Mouse (Mus musculus) midbrain, embryonic 16.5 days (tissue): ENCODE measurements at regions not wholly inside any gene's neighbourhood (a gene's known extent, or its start where the extent isn't known, plus 50 kb on each side); places are given as distances from the start of the nearest gene placed in this dataset.

Experiments
- ATAC-seq: fragments of 200-750 bp; cut with Nextera tagmentation; 2 replicates; pipeline ENCODE4 v1.8.0; 2017; ENCODE audit warnings: moderate TSS enrichment
- H3K27ac ChIP-seq: fragments of 300-500 bp; sonication (generic); 2 replicates; pipeline ENCODE4 v1.5.1; 2014; ENCODE audit warnings: mild to moderate bottlenecking, low read length, mixed read lengths
- H3K27me3 ChIP-seq: fragments of 300-500 bp; sonication (generic); 2 replicates; pipeline ENCODE4 v1.6.1; 2014; ENCODE audit warnings: low read depth, low read length, mixed read lengths; ENCODE audit not compliant: control insufficient read depth, insufficient read depth
- H3K36me3 ChIP-seq: fragments of 300-500 bp; sonication (generic); 2 replicates; pipeline ENCODE4 v1.6.1; 2014; ENCODE audit warnings: mild to moderate bottlenecking, low read length, moderate library complexity, mixed read lengths; ENCODE audit not compliant: control insufficient read depth, insufficient read depth
- H3K4me1 ChIP-seq: fragments of 300-500 bp; sonication (generic); 2 replicates; pipeline ENCODE4 v1.6.1; 2014; ENCODE audit warnings: mild to moderate bottlenecking, low read length, mixed read lengths; ENCODE audit not compliant: control insufficient read depth, insufficient read depth
- H3K4me2 ChIP-seq: fragments of 300-500 bp; sonication (generic); 2 replicates; pipeline ENCODE4 v1.6.1; 2014; ENCODE audit warnings: mild to moderate bottlenecking, low read length, mixed read lengths
- H3K4me3 ChIP-seq: fragments of 300-500 bp; sonication (generic); 2 replicates; pipeline ENCODE4 v1.5.1; 2014; ENCODE audit warnings: low read depth, mild to moderate bottlenecking, low read length, moderate library complexity, mixed read lengths
- H3K9ac ChIP-seq: fragments of 300-500 bp; sonication (generic); 2 replicates; pipeline ENCODE4 v1.6.1; 2014; ENCODE audit warnings: low read depth, low read length, mixed read lengths
- H3K9me3 ChIP-seq: fragments of 300-500 bp; sonication (generic); replicated peaks from 2 replicates; pipeline ENCODE4 v1.6.1; 2014; ENCODE audit warnings: mild to moderate bottlenecking, low read length, mixed read lengths; ENCODE audit not compliant: control insufficient read depth, poor library complexity, severe bottlenecking
- WGBS: fragments of 180-500 bp; shearing (Covaris S2); extraction: QIAGEN DNeasy Blood & Tissue Kit; methylation state at CpG from one replicate; pipeline ENCODE4 v1.1.7; 2014; 5-methylcytosine and 5-hydroxymethylcytosine counted together

DNA sequence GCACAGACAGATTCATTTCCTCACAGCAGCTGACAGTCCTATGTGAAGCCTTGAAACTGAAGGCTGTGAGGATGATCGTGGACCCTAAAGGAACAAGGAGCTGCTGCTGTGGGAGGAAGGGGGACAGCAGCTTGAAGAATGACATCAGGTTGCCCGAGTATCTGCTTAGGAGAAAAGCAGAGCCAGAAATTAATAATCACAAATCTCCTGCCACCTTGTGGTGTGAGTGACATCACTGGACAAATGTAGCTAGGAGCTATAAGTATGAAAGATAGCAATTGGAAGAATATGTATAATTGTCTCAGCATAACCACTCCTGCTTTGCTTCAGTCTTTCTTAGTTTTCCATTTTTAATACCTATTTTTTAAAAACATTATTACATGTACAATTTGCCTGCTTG, 356.6 kb upstream of the Epha7 start:
- no peaks in the 10 kb centered on the region for H3K9me3 ChIP-seq
- H3K27ac ChIP-seq: no peak overlapping the region
- ATAC-seq: no peak
- 33% methylated on average over 2 of the region's 2 CpGs for WGBS
- no peak overlapping the region for H3K4me3 ChIP-seq
- H3K36me3 ChIP-seq: no peaks in the 10 kb centered on the region
- no peaks in the 10 kb centered on the region for H3K27me3 ChIP-seq
- no peak overlapping the region for H3K9ac ChIP-seq
- no peak overlapping the region for H3K4me2 ChIP-seq
- H3K4me1 ChIP-seq: no peaks in the 10 kb centered on the region
